Mouse (Mus musculus) embryonic stem cell, embryonic (primary cell): Measurements from ENCODE around the gene Elf1.

Experiments
- CTCF ChIA-PET, 4 experiments: fragments of 300-600 bp in 2 of 4; fragments of 350-600 bp in 2 of 4; sonication (Branson Sonifier 250); formaldehyde crosslinking; loops; one replicate each; lab custom pipeline; 2022; ENCODE audit warnings: inconsistent platforms in 2 of 4; lab: Charles Lee
- POLR2A ChIA-PET, 4 experiments: fragments of 300-600 bp in 2 of 4; fragments of 350-600 bp in 2 of 4; sonication (Branson Sonifier 250); formaldehyde crosslinking; loops; one replicate each; lab custom pipeline; 2022; ENCODE audit warnings: antibody characterized with exemption in 4 of 4, inconsistent platforms in 1 of 4; lab: Charles Lee

Gene Elf1

DNA sequence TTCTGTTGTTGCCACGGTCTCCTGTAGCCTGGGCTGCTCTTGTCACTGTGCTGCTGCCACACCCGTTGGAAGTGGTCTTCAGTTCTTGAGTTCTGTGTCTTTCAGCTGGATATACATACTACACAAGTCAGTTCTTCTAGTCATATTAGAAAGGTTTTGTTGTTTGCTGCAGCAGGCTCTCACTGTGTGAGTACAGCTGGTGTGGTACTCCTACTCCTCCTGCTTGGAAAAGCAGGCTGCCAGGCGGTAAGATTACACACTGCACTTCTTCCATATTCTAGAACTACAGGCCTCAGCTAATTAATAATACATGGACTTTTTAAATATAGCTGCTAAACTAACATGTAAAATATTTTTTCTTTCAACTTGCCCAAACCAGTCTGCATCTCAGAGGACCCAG is 125.9 kb downstream of the Elf1 start:
- ChIA-PET POLR2A (interaction anchor here in 2 of 4 experiments (0.9 to 2.1 kb wide), 6 partner anchors 11 to 23 kb away, joined by 3 to 8 read pairs (median 3); partner anchors contain the start of gene Sugt1 (in 2 of the 2)), CTCF (no interaction called here)

DNA sequence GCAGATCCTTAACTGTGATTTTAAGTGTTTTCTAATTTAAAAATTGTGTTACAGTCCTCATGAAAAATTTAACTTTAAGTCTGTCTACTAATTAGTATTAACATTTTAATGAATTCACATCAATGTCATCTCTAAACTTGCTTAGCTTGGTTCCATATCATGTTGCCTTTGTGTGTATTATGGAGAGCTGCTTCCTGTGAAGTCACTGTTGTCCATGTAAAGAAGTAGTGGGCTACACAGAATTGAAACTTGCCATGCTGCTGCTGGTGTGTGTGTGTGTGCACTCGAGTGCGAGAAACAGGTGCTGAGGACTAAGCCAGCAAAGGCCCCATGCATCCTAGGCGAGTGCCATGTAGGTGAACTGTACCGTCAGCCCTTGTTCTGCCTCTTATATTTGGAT is 126.4 kb downstream of the Elf1 start:
- ChIA-PET CTCF (no interaction called here), POLR2A (interaction anchor here in 3 of 4 experiments (0.7 to 2.1 kb wide), 7 partner anchors 9 to 24 kb away, joined by 3 to 8 read pairs (median 3); partner anchors contain the start of gene Sugt1 (in 2 of the 3))

DNA sequence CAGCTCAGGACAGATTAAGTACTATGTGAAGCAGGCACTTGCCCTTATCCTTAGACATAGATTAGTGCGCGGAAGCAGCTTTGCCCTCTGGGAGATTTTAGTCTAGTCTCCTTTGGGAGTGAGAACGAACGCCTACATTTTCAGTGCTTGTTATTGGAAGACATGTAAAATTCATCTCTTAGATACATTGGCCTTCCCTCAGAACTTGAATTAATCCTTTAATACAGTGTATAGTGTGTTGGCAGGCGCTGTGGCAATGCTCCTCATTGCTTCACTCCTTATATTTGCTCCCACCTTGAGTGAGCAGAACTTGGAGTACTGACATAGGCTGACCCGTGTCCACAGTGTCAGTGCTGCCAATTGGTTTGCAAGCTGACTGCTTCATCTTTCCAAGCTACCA is 127.3 kb downstream of the Elf1 start:
- CTCF ChIA-PET = interaction anchor here in 2 of 4 experiments (0.6 to 1.0 kb wide), 4 partner anchors 9 to 608 kb away, joined by 3 to 5 read pairs (median 3); no protein-coding TSS in a partner anchor
- POLR2A ChIA-PET = interaction anchor here in 3 of 4 experiments (1.0 to 2.1 kb wide), 7 partner anchors 10 to 24 kb away, joined by 3 to 8 read pairs (median 4); partner anchors contain the start of gene Sugt1 (in 3 of the 3)

DNA sequence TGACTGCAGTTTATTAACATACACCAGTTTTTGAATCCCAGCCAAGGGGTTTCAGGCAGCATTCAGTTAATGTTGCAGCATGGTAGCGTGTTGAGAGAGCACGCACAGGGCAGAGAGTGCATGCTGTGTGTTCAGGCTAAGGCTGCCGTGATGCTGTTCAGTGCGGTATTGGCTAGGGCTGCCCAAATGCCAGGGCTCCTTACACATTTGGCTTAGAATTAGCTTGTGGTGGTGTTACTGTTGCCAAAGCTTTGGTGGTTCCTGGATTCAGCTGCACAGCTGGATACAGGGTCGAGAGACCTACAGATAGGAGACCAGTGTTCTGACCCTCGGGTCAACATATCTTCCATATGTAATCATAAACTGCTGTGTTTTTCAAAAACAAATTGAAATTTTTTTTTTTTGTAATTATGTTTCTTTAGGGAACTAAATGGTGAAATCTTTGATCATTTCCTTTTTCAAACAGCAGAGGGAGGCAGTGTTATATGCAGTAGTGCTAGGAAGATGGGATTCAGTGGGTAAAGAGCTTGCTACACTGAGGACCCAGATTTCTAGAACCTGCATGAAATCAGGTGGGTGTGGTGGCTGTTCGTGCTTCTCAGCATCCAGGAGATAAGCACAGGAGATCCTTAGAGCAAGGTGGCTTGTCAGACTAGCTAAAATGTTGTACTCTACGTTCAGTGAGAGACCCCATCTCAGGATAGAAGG is 136.3 kb downstream of the Elf1 start:
- ChIA-PET POLR2A (interaction anchor here in 3 of 4 experiments (0.5 to 1.9 kb wide), 6 partner anchors 9 to 30 kb away, joined by 3 to 8 read pairs (median 4); partner anchors contain the start of gene Sugt1 (in 1 of the 3)), CTCF (interaction anchor here (0.5 to 1.5 kb wide), 14 partner anchors 9 to 884 kb away, joined by 3 to 6 read pairs (median 4); partner anchors contain the start of gene Sugt1 (in 1 of the 4))

DNA sequence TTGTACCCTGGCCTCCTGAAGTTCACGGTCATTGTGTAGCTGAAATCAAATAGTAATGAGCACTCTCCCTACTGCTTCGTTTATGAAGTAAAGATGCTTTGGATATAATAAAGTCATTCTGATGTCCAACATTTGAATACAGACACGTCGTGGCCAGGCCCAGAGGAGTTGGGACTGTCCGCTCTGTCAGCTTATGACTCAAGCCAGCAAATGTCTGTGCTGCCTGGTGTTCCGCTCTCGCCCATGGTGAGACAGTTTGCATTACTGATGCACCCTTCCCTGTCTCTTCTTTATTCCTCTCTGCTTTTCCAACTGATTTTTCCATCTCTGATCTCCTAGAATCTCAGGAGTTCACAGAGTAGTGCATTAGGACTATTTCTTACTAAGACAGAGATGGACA is 138.8 kb downstream of the Elf1 start:
- POLR2A ChIA-PET = interaction anchor here in 3 of 4 experiments (0.6 to 2.3 kb wide), 6 partner anchors 9 to 616 kb away, joined by 3 to 7 read pairs (median 3); partner anchors contain the start of gene Sugt1 (in 1 of the 3)
- CTCF ChIA-PET = interaction anchor here in 1 of 4 experiments (0.6 kb wide), 1 partner anchor 152 kb away, joined by 3 read pairs; no protein-coding TSS in a partner anchor

DNA sequence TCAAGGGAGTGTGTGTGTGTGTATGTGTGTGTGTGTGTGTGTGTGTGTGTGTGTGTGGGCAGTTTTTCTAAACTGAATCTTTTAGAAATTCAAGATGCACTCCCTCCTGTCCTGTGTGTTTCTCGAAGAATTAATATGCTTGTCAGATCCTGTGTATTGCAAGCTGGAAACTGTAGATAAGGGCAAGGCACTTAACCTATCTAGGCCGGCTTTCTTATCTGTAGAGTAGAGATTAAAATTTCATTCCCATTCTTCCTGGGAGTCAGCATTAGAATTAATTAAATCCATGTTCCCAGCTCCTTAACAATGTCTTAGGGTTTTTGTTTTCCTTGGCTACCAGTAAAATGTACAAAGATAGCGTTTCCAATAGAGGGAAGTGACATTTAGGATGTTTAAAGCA is 140.1 kb downstream of the Elf1 start:
- POLR2A ChIA-PET = interaction anchor here in 1 of 4 experiments (2.3 kb wide), 1 partner anchor 21 kb away, joined by 7 read pairs; no protein-coding TSS in a partner anchor

More for the DNA sequence above, 140.1 kb downstream of the Elf1 start:
- CTCF ChIA-PET = no interaction called here
